Mouse (Mus musculus): Measurements from ENCODE around the gene Gpr132. TPM values are rescaled to one million over a fixed set of nuclear protein-coding genes. Genes with fewer than 3 reads are reported as not detected.

Gpr132 gene
- total RNA-seq, 1 experiment from 2014 or later: 74.8 TPM

DNA sequence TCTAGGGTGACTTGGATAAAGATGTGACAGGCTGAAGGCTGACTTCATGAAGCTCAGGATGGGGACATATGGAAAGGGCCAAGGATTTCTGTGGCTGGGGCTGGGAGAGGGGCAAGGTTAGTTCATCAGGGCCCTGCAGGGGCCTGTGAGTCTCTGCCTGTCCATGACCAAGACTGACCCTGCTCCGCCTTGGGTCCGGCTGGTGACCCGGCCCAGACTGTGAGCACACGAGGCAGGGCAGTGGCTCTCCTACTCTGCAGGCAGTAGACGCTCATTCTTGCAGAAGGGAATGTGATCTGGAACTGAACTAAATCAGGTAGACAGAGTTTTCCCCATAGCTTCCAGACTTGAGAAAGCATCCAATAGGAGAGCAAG is 59.8 kb downstream of the Gpr132 start:
- no peak for ATAC-seq (replicated peaks; ENCODE audit: insufficient number of reproducible peaks, low FRiP score, low TSS enrichment, poor library complexity, severe bottlenecking)

- no peak for ATAC-seq (replicated peaks; ENCODE audit: insufficient number of reproducible peaks, low FRiP score, low TSS enrichment, poor library complexity, severe bottlenecking)
These were observed 60.2 kb downstream of the Gpr132 start for GRCm38 (mm10) chr12:112807796-112808195.

DNA sequence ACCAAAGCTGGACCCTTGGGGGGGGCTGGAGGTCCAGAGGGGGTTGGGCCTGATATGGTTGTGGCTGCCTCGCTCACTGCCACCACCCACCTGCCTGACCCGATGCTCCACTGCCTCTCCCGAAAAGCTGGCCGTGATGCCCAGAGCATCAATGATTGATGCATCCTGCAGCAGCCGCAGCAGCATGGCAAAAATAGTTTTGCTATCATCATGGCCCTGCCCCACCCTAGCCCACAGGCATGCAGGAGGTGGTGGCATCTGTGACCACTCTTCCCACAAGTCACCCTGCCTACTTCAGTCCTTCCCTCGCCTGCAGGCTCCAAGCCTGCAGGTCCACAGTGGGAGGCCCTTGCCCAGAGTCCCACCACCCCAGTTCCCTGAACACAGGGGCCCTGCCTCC is 62.0 kb downstream of the Gpr132 start:
- no peak for ATAC-seq (replicated peaks; ENCODE audit: insufficient number of reproducible peaks, low FRiP score, low TSS enrichment, poor library complexity, severe bottlenecking)

GRCm38 (mm10) chr12:112804046-112804445 is 64.0 kb downstream of the Gpr132 start:
- no peak for ATAC-seq (replicated peaks; ENCODE audit: insufficient number of reproducible peaks, low FRiP score, low TSS enrichment, poor library complexity, severe bottlenecking)

- ATAC-seq (replicated peaks; ENCODE audit: insufficient number of reproducible peaks, low FRiP score, low TSS enrichment, poor library complexity, severe bottlenecking): no peak
These were observed 65.1 kb downstream of the Gpr132 start for GRCm38 (mm10) chr12:112802917-112803316.

GRCm38 (mm10) chr12:112801864-112802846 is 65.9 kb downstream of the Gpr132 start, which contains the start of gene Ahnak2:
Gene Ahnak2, minus strand, starts transcription at chr12:112802657.
- ATAC-seq (replicated peaks; ENCODE audit: insufficient number of reproducible peaks, low FRiP score, low TSS enrichment, poor library complexity, severe bottlenecking): no peak

Other genes starting within 250 kb of the Gpr132 start
- gene Adssl1, start 248.2 kb downstream of the Gpr132 start, total RNA-seq (2017): 81.5 to 125 TPM (median 102 TPM) in 3 replicates
- 73.4 to 154 TPM (median 84.8 TPM) in 3 replicates for gene Siva1, start 223.5 kb downstream of the Gpr132 start, total RNA-seq (2017)
- gene Akt1, start 193.3 kb downstream of the Gpr132 start, total RNA-seq (2017): 151 to 190 TPM (median 176 TPM) in 3 replicates
- gene Zbtb42, start 189.4 kb downstream of the Gpr132 start, total RNA-seq (2017): 4.3 to 8.3 TPM (median 5.6 TPM) in 3 replicates
- 0.29 to 0.43 TPM in 2 of 3 replicates, not detected in the other for gene Cep170b, start 147.8 kb downstream of the Gpr132 start, total RNA-seq (2017)
- gene Pld4, start 107.6 kb downstream of the Gpr132 start, total RNA-seq (2017): 311 to 369 TPM (median 334 TPM) in 3 replicates
- 0.67 to 1.2 TPM in 2 of 3 replicates, not detected in the other for gene Ahnak2, start 65.6 kb downstream of the Gpr132 start, total RNA-seq (2017)
- 0.96 TPM in 1 of 3 replicates, not detected in the others for gene Clba1, start 59.3 kb downstream of the Gpr132 start, total RNA-seq (2017)
- gene Cdca4, start 38.8 kb downstream of the Gpr132 start, total RNA-seq (2017): 15.5 to 32.2 TPM (median 18.8 TPM) in 3 replicates
- gene Jag2, start 61.5 kb upstream of the Gpr132 start, total RNA-seq (2017): 0.11 to 3.6 TPM (median 3.4 TPM) in 3 replicates
- 6.5 to 9.3 TPM (median 7.9 TPM) in 3 replicates for gene Nudt14, start 73.9 kb upstream of the Gpr132 start, total RNA-seq (2017)
- 2.6 to 4.7 TPM (median 3.0 TPM) in 3 replicates for gene Btbd6, start 108.3 kb upstream of the Gpr132 start, total RNA-seq (2017)
- 84.1 to 109 TPM (median 105 TPM) in 3 replicates for gene Brf1, start 132.5 kb upstream of the Gpr132 start, total RNA-seq (2017)
- 20.5 to 30.3 TPM (median 27.8 TPM) in 3 replicates for gene Pacs2, start 146.3 kb upstream of the Gpr132 start, total RNA-seq (2017)
- gene Tex22, start 206.3 kb upstream of the Gpr132 start, total RNA-seq (2017): 0.39 TPM in 1 of 3 replicates, not detected in the others
- 9.6 to 19.4 TPM (median 12.7 TPM) in 3 replicates for gene Mta1, start 230.1 kb upstream of the Gpr132 start, total RNA-seq (2017)